Mouse (Mus musculus) myocyte (in vitro differentiated cells): ENCODE results near the gene Ly6g6e. TPM values are rescaled to one million over a fixed set of nuclear protein-coding genes. Genes with fewer than 3 reads are reported as not detected.

ENCODE experiments used
- H3K27me3 ChIP-seq: one replicate; pipeline ENCODE4 v1.6.1; 2011; ENCODE audit not compliant: control insufficient read depth, insufficient read depth, insufficient read length
- H3K36me3 ChIP-seq: one replicate; pipeline ENCODE4 v1.6.1; 2011; ENCODE audit not compliant: control insufficient read depth, insufficient read depth
- H3K4me2 ChIP-seq: one replicate; pipeline ENCODE4 v1.6.1; 2011; ENCODE audit warnings: low read depth, control low read depth
- H3K4me3 ChIP-seq: one replicate; pipeline ENCODE4 v1.5.1; 2011; ENCODE audit warnings: mild to moderate bottlenecking, control low read depth, moderate library complexity
- H3K79me2 ChIP-seq: one replicate; pipeline ENCODE4 v1.6.1; 2011; ENCODE audit not compliant: control insufficient read depth, insufficient read depth
- H3ac ChIP-seq: one replicate; pipeline ENCODE4 v1.6.1; 2011; ENCODE audit not compliant: control insufficient read depth, insufficient read length
- CEBPB ChIP-seq: IDR thresholded peaks from 2 replicates; pipeline ENCODE4 v1.6.1; 2011; ENCODE audit warnings: mild to moderate bottlenecking, moderate library complexity; ENCODE audit not compliant: poor library complexity, insufficient read depth, severe bottlenecking
- E2F4 ChIP-seq: IDR thresholded peaks from one replicate; pipeline ENCODE4 v1.6.1; 2011; ENCODE audit warnings: mild to moderate bottlenecking, control low read depth, moderate library complexity; ENCODE audit not compliant: insufficient read depth
- MAX ChIP-seq: IDR thresholded peaks from one replicate; pipeline ENCODE4 v1.6.1; 2011; ENCODE audit warnings: low read depth, mild to moderate bottlenecking, control low read depth
- MYOD1 ChIP-seq, 3 experiments: IDR thresholded peaks; one replicate each; pipeline ENCODE4 v1.6.1; 2011; ENCODE audit warnings: control low read depth in 2 of 3, low read depth in 2 of 3, mild to moderate bottlenecking in 2 of 3, moderate library complexity in 1 of 3; ENCODE audit not compliant: insufficient read length in 2 of 3, control insufficient read depth in 1 of 3
- MYOG ChIP-seq, 3 experiments: IDR thresholded peaks; one replicate each; pipeline ENCODE4 v1.6.1; 2011; ENCODE audit warnings: control low read depth in 2 of 3, low read depth in 2 of 3, mild to moderate bottlenecking in 2 of 3; ENCODE audit not compliant: insufficient read length in 2 of 3, control insufficient read depth in 1 of 3, insufficient read depth in 1 of 3
- POLR2A ChIP-seq: IDR thresholded peaks from one replicate; pipeline ENCODE4 v1.6.1; 2011; ENCODE audit warnings: low read depth, mild to moderate bottlenecking, control low read depth, moderate library complexity; ENCODE audit not compliant: insufficient read length
- POLR2AphosphoS2 ChIP-seq: IDR thresholded peaks from one replicate; pipeline ENCODE4 v1.6.1; 2011; ENCODE audit warnings: low read depth, control low read depth; ENCODE audit not compliant: insufficient read length
- REST ChIP-seq: IDR thresholded peaks from one replicate; pipeline ENCODE4 v1.6.1; 2011; ENCODE audit warnings: mild to moderate bottlenecking, control low read depth, moderate library complexity; ENCODE audit not compliant: insufficient read depth, insufficient read length
- SRF ChIP-seq: IDR thresholded peaks from one replicate; pipeline ENCODE4 v1.6.1; 2011; ENCODE audit warnings: low read depth; ENCODE audit not compliant: control insufficient read depth, insufficient read length
- TCF12 ChIP-seq: IDR thresholded peaks from one replicate; pipeline ENCODE4 v1.6.1; 2011; ENCODE audit warnings: mild to moderate bottlenecking, control low read depth; ENCODE audit not compliant: poor library complexity, insufficient read depth, severe bottlenecking
- TCF3 ChIP-seq: IDR thresholded peaks from one replicate; pipeline ENCODE4 v1.6.1; 2011; ENCODE audit warnings: low read depth, control low read depth; ENCODE audit not compliant: insufficient read length
- USF1 ChIP-seq: IDR thresholded peaks from one replicate; pipeline ENCODE4 v1.6.1; 2011; ENCODE audit warnings: low read depth, mild to moderate bottlenecking, control low read depth, moderate library complexity
- polyA plus RNA-seq: library from polyadenylated mRNA; unstranded; fragments of >200 nt; fragmentation: generic; extraction: Trizol; gene quantifications from one replicate; pipeline ENCODE4 v1.2.1, GENCODE M21; 2012; ENCODE audit warnings: missing spikeins

Gene Ly6g6e
- polyA plus RNA-seq, 1 experiment: not detected

DNA sequence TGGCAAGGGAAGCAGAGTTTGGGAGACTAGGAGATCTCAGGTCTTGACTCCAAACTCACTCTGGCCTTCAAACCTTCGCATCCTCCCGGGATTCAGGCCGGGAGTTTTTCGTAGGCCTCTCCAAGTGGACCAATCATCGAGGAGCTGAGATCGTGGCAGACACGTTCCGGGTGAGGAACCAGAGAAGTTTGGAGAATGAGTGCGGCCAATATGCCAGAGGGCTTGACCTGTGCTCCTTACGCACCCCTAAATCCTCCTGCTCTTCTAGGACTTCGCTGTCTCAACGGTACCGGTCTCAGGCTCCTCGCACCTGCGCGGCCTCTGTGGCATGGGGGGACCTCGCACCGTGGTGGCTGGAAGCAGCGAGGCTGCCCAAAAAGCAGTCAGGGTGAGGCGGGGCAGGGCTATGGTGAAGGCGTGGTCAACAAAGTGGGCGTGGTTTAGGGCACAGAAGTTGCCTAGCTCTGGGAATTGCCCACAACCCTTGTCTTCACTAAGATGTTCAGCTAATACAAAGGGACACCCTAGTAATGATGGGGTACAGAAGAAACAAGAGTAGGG is 15.9 kb upstream of the Ly6g6e start:
- no peak for TF ChIP-seq MYOG (IDR thresholded peaks at IDR 0.05; ENCODE audit: control insufficient read depth in 1 of 3, insufficient read depth in 1 of 3, insufficient read length in 2 of 3, low read depth in 2 of 3)
- TF ChIP-seq TCF3: no peak
- TF ChIP-seq TCF12: no peak
- H3K4me2 ChIP-seq: no peak overlapping the region
- H3K79me2 ChIP-seq: peaks cover 6% of the 10 kb centered on the region
- no peak overlapping the region for H3K4me3 ChIP-seq
- H3K27me3 ChIP-seq: no peaks in the 10 kb centered on the region
- H3ac ChIP-seq: no peak overlapping the region
- peaks cover 16% of the 10 kb centered on the region for H3K36me3 ChIP-seq

DNA sequence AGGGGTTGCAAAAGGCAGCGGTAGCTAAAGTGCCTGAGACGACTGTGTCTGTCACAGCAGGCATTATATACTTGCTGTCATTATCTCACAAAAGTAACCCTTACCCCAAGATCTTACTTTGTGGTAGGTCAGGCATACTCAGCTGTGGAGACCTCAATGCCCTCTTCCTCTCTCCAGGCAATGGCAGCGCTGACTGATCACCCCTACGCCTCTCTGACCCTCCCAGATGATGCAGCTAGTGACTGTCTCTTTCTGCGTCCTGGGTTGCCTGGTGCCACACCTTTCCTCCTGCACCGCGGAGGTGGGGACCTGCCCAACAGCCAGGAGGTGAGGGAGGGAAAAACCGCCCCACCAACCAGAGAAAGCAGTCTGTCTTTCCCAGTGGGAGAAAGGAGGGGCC is 15.4 kb upstream of the Ly6g6e start:
- Histone ChIP-seq H3K36me3 (peaks cover 12% of the 10 kb centered on the region), H3K79me2 (peaks cover 6% of the 10 kb centered on the region), H3ac (no peak overlapping the region), H3K27me3 (no peaks in the 10 kb centered on the region), H3K4me3 (no peak overlapping the region), H3K4me2 (no peak overlapping the region)
- TF ChIP-seq TCF3 (no peak), E2F4 (no peak), REST (no peak), MYOD1 (IDR thresholded peaks at IDR 0.05; ENCODE audit: control insufficient read depth in 1 of 3, insufficient read length in 2 of 3, low read depth in 2 of 3) (no peak), SRF (no peak), POLR2A (no peak), MYOG (IDR thresholded peaks at IDR 0.05; ENCODE audit: control insufficient read depth in 1 of 3, insufficient read depth in 1 of 3, insufficient read length in 2 of 3, low read depth in 2 of 3) (no peak), MAX (no peak), TCF12 (no peak), CEBPB (no peak), USF1 (no peak), POLR2AphosphoS2 (no peak)

DNA sequence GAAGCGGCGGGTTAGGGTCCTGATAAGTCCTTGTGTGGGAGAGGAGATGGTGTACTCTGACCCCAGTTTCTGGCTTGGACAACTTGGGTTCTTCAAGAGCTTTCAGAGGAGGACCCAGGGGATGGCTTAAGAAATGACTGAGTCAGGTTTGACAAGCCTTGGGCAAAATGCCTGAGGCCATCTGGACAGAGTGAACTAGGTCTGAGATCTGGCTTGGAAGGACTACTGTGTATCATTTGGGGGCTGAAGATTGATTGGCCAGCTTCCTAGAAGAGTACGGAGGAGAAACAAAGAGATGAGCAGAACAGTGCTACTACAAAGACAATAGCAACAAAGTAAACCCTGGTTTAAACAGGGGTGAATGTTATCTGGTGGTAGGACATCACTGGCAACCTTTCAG is 13.2 kb upstream of the Ly6g6e start:
- Histone ChIP-seq H3K79me2 (peaks cover 6% of the 10 kb centered on the region), H3K4me3 (no peak overlapping the region), H3K4me2 (no peak overlapping the region), H3K36me3 (peaks cover 3% of the 10 kb centered on the region), H3K27me3 (no peaks in the 10 kb centered on the region), H3ac (no peak overlapping the region)
- TF ChIP-seq MYOG (IDR thresholded peaks at IDR 0.05; ENCODE audit: control insufficient read depth in 1 of 3, insufficient read depth in 1 of 3, insufficient read length in 2 of 3, low read depth in 2 of 3): no peak
- TF ChIP-seq SRF: no peak
- no peak for TF ChIP-seq POLR2A

DNA sequence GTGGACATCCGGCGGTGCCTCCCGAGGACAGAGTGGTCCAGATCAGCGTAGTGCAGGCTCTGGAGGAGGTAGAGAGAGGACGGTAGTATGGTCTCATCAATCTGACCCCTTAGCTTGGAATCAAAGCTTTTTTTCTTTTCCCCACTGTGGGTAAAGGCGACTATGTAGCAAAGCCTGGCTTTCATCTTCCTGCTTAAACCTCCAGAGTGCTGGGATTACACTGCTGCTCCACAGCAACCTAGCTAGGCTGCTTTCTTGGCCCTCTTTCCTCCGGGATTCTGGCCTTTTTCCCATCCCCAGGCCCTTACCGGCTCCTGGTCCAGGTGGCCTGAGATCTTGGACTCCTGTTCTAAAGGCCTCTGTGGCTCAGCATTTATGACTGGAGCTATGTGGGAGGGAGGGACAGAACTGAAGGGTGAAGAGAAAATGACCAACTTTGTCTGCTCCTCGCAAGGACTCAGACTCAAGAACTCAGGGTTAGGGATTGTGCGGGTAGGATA is 12.3 kb upstream of the Ly6g6e start:
- Histone ChIP-seq H3K4me3 (no peak overlapping the region), H3ac (no peak overlapping the region), H3K79me2 (peaks cover 6% of the 10 kb centered on the region), H3K4me2 (no peak overlapping the region), H3K36me3 (no peaks in the 10 kb centered on the region), H3K27me3 (no peaks in the 10 kb centered on the region)
- TF ChIP-seq POLR2AphosphoS2 (no peak), POLR2A (no peak), MYOG (IDR thresholded peaks at IDR 0.05; ENCODE audit: control insufficient read depth in 1 of 3, insufficient read depth in 1 of 3, insufficient read length in 2 of 3, low read depth in 2 of 3) (no peak), CEBPB (no peak), E2F4 (no peak), MAX (no peak), MYOD1 (IDR thresholded peaks at IDR 0.05; ENCODE audit: control insufficient read depth in 1 of 3, insufficient read length in 2 of 3, low read depth in 2 of 3) (no peak), SRF (no peak), USF1 (no peak), TCF3 (no peak), TCF12 (no peak)

DNA sequence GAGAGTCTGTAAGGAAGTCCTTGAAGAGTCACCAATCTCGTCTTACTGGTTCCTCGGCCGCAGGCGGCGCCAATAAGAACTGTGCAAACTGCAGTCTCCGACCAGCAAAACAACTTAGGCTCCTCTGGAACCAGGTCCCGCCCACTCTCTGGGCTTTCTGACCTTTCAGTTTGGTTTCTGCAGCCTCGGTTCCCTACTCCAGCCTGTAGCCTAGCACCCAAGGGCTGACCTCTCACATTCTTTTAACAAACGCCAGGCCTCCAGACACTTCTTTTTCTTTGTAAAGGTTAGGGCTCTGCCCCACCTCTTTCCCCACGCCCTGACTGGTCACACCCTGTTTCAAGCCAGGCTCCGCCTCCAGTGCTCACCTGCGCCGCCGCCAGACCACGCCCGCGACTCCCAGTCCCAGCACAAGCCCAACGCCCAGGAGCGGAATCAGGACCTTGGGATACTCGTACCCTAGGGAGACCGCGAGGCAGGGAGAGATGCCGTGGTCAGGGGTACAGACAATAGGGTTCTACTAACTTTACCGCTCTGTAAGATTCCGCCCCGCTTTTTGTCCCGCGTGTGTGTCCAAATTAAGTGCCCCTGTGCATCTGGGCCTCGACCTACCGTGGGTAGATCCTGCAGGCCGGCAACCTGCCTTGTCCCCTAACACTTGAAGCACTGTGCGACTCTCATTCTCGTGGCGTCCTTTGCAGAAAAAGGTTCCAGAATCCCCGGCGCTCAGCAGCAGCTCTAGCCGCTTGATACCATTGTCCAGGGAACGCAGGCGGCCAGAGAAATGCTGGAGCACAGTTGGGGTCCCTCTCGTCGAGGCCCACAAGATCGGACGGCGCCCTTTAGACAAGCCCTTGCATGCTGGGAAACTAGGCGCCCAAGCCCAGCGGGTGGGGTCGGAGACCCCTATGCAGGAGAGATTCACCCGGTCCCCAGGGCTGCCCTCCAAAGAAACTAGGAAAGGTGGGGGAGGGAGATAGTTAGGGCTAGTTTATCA is 11.5 kb upstream of the Ly6g6e start, which contains the start of gene Ly6g6c:
Gene Ly6g6c, plus strand, starts transcription at position 438 of the 997 bp plus-strand sequence.
- no peak within 1 kb of the TSS for H3K4me3 ChIP-seq
- no peak within 1 kb of the TSS for H3ac ChIP-seq
- no peak for TF ChIP-seq MAX
- no peak for TF ChIP-seq USF1
- no peak for TF ChIP-seq SRF
- no peak for TF ChIP-seq MYOG (IDR thresholded peaks at IDR 0.05; ENCODE audit: control insufficient read depth in 1 of 3, insufficient read depth in 1 of 3, insufficient read length in 2 of 3, low read depth in 2 of 3)
- TF ChIP-seq REST: no peak
- no peak for TF ChIP-seq TCF3
- no peak for TF ChIP-seq TCF12
- no peak for TF ChIP-seq E2F4
- no peak for TF ChIP-seq POLR2AphosphoS2
- H3K27me3 ChIP-seq: no peaks in the 10 kb centered on the region
- no peaks in the 10 kb centered on the region for H3K36me3 ChIP-seq
- no peak within 1 kb of the TSS for H3K4me2 ChIP-seq
- peaks cover 2% of the 10 kb centered on the region for H3K79me2 ChIP-seq
